Mouse (Mus musculus): Measurements from ENCODE around the gene Nhlh2.

DNA sequence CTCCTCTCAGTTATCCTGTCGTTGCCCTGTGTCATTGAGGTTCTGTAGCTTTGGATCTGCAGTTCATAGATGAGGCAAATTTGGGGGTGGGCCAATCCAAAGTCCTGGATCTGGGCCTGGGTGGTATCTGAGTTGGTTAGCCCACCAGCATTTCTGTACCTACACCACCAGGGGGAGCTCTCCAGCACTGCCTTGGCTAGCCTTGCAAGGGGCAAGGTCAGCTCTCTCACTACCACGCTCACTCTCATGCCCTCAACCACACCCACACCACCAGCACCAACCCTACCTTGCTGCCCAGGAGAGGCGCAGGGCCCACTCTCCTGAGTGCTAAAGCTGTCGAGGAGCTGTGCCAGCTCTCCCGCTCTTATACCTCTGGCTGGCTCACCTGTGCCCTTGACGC is 18.0 kb downstream of the Nhlh2 start:
- TF ChIP-seq CTCF (IDR thresholded peaks at IDR 0.05; ENCODE audit: low read depth, low read length) (peak; percentile 83), GATA2 (IDR thresholded peaks at IDR 0.05; ENCODE audit: borderline replicate concordance, low read depth, low read length) (no peak)

Measured in G1E (cell line).